Mouse (Mus musculus): ENCODE data around the gene Apobec3. TPM values are rescaled to one million over a fixed set of nuclear protein-coding genes. Genes with fewer than 3 reads are reported as not detected.

Apobec3 gene
- total and polyA plus RNA-seq, 2 experiments from 2014 or later, result 5.1 to 6.3 TPM

- ATAC-seq (ENCODE audit: insufficient read depth, low read depth) (peak; percentile 85), DNase-seq (ENCODE audit: low spot score) (peak; percentile 74)
- WGBS, result 0% methylated on average over 29 of the region's 29 CpGs
- H3K36me3 ChIP-seq (replicated peaks; ENCODE audit: control insufficient read depth, insufficient read depth, low read length), result no peaks in the 10 kb centered on the region
- peak overlapping the region; percentile 80 for H3K4me2 ChIP-seq (ENCODE audit: low read depth, low read length)
- no peaks in the 10 kb centered on the region for H3K9me3 ChIP-seq (replicated peaks; ENCODE audit: control insufficient read depth, low read length)
- H3K9ac ChIP-seq (replicated peaks; ENCODE audit: low read depth, low read length), result peak overlapping the region; percentile 80
- peak overlapping the region; percentile 80 for H3K27ac ChIP-seq (ENCODE audit: low read depth)
- H3K4me1 ChIP-seq (ENCODE audit: control insufficient read depth, insufficient read depth), result peaks cover 16% of the 10 kb centered on the region
- TF ChIP-seq CTCF (IDR thresholded peaks at IDR 0.05; ENCODE audit: low read depth) (no peak), EP300 (IDR thresholded peaks at IDR 0.05; ENCODE audit: low read depth) (0 out of 2 replicates have a peak, but pooled peaks have one; percentile 29)
- H3K4me3 ChIP-seq (ENCODE audit: low read depth, low read length), result peak overlapping the region; percentile 63
- peaks cover 6% of the 10 kb centered on the region for H3K27me3 ChIP-seq (ENCODE audit: control insufficient read depth, insufficient read depth, low read length)
Observed at GRCm38 (mm10) chr15:79927637-79928122, 36.2 kb downstream of the Apobec3 start.

GRCm38 (mm10) chr15:79928316-79928715 is 36.9 kb downstream of the Apobec3 start:
- no peaks in the 10 kb centered on the region for H3K9me3 ChIP-seq (replicated peaks; ENCODE audit: control insufficient read depth, low read length)
- ATAC-seq (ENCODE audit: insufficient read depth, low read depth) (no peak), DNase-seq (ENCODE audit: low spot score) (no peak)
- H3K4me3 ChIP-seq (ENCODE audit: low read depth, low read length), result 0 out of 2 replicates have a peak overlapping the region, but pooled peaks have one; percentile 63
- H3K4me2 ChIP-seq (ENCODE audit: low read depth, low read length), result peak overlapping the region; percentile 80; the same call in 1 of the 2 replicates
- H3K4me1 ChIP-seq (ENCODE audit: control insufficient read depth, insufficient read depth), result peaks cover 16% of the 10 kb centered on the region
- peak overlapping the region; percentile 80 for H3K27ac ChIP-seq (ENCODE audit: low read depth)
- no peaks in the 10 kb centered on the region for H3K36me3 ChIP-seq (replicated peaks; ENCODE audit: control insufficient read depth, insufficient read depth, low read length)
- 87% methylated on average over 3 of the region's 3 CpGs for WGBS
- TF ChIP-seq EP300 (IDR thresholded peaks at IDR 0.05; ENCODE audit: low read depth), result no peak
- no peak for TF ChIP-seq CTCF (IDR thresholded peaks at IDR 0.05; ENCODE audit: low read depth)
- peaks cover 12% of the 10 kb centered on the region for H3K27me3 ChIP-seq (ENCODE audit: control insufficient read depth, insufficient read depth, low read length)
- peak overlapping the region; percentile 80 for H3K9ac ChIP-seq (replicated peaks; ENCODE audit: low read depth, low read length)

GRCm38 (mm10) chr15:79928736-79929135 is 37.3 kb downstream of the Apobec3 start:
- Histone ChIP-seq H3K9me3 (replicated peaks; ENCODE audit: control insufficient read depth, low read length) (no peaks in the 10 kb centered on the region), H3K36me3 (replicated peaks; ENCODE audit: control insufficient read depth, insufficient read depth, low read length) (no peaks in the 10 kb centered on the region), H3K9ac (replicated peaks; ENCODE audit: low read depth, low read length) (no peak overlapping the region), H3K27ac (ENCODE audit: low read depth) (no peak overlapping the region), H3K4me2 (ENCODE audit: low read depth, low read length) (no peak overlapping the region), H3K4me3 (ENCODE audit: low read depth, low read length) (no peak overlapping the region), H3K4me1 (ENCODE audit: control insufficient read depth, insufficient read depth) (peaks cover 19% of the 10 kb centered on the region), H3K27me3 (ENCODE audit: control insufficient read depth, insufficient read depth, low read length) (peaks cover 17% of the 10 kb centered on the region)
- no peak for TF ChIP-seq EP300 (IDR thresholded peaks at IDR 0.05; ENCODE audit: low read depth)
- TF ChIP-seq CTCF (IDR thresholded peaks at IDR 0.05; ENCODE audit: low read depth), result no peak
- 85% methylated on average over 2 of the region's 2 CpGs for WGBS
- no peak for DNase-seq (ENCODE audit: low spot score)
- ATAC-seq (ENCODE audit: insufficient read depth, low read depth), result no peak

- no peak for ATAC-seq (ENCODE audit: insufficient read depth, low read depth)
- Histone ChIP-seq H3K4me2 (ENCODE audit: low read depth, low read length) (no peak overlapping the region), H3K27ac (ENCODE audit: low read depth) (no peak overlapping the region), H3K9ac (replicated peaks; ENCODE audit: low read depth, low read length) (no peak overlapping the region), H3K9me3 (replicated peaks; ENCODE audit: control insufficient read depth, low read length) (no peaks in the 10 kb centered on the region), H3K27me3 (ENCODE audit: control insufficient read depth, insufficient read depth, low read length) (peaks cover 27% of the 10 kb centered on the region), H3K4me1 (ENCODE audit: control insufficient read depth, insufficient read depth) (peaks cover 19% of the 10 kb centered on the region), H3K4me3 (ENCODE audit: low read depth, low read length) (no peak overlapping the region), H3K36me3 (replicated peaks; ENCODE audit: control insufficient read depth, insufficient read depth, low read length) (no peaks in the 10 kb centered on the region)
- TF ChIP-seq CTCF (IDR thresholded peaks at IDR 0.05; ENCODE audit: low read depth), result no peak
- TF ChIP-seq EP300 (IDR thresholded peaks at IDR 0.05; ENCODE audit: low read depth), result no peak
- 67% methylated on average over 3 of the region's 3 CpGs for WGBS
- no peak for DNase-seq (ENCODE audit: low spot score)
Observed at GRCm38 (mm10) chr15:79929734-79930133, 38.3 kb downstream of the Apobec3 start.

GRCm38 (mm10) chr15:79931496-79932141 is 40.2 kb downstream of the Apobec3 start:
- H3K27me3 ChIP-seq (ENCODE audit: control insufficient read depth, insufficient read depth, low read length), result peaks cover 39% of the 10 kb centered on the region

More at GRCm38 (mm10) chr15:79931496-79932141, 40.2 kb downstream of the Apobec3 start:
- H3K4me2 ChIP-seq (ENCODE audit: low read depth, low read length), result peak overlapping the region; percentile 95
- H3K36me3 ChIP-seq (replicated peaks; ENCODE audit: control insufficient read depth, insufficient read depth, low read length), result no peaks in the 10 kb centered on the region
- DNase-seq (ENCODE audit: low spot score), result no peak
- TF ChIP-seq CTCF (IDR thresholded peaks at IDR 0.05; ENCODE audit: low read depth) (no peak), EP300 (IDR thresholded peaks at IDR 0.05; ENCODE audit: low read depth) (no peak)
- peak overlapping the region; percentile 57; the same call in 1 of the 2 replicates for H3K9ac ChIP-seq (replicated peaks; ENCODE audit: low read depth, low read length)
- peak overlapping the region; percentile 61; the same call in 1 of the 2 replicates for H3K4me3 ChIP-seq (ENCODE audit: low read depth, low read length)
- ATAC-seq (ENCODE audit: insufficient read depth, low read depth), result no peak
- no peaks in the 10 kb centered on the region for H3K9me3 ChIP-seq (replicated peaks; ENCODE audit: control insufficient read depth, low read length)
- H3K4me1 ChIP-seq (ENCODE audit: control insufficient read depth, insufficient read depth), result peaks cover 19% of the 10 kb centered on the region
- WGBS, result 30% methylated on average over 13 of the region's 13 CpGs
- H3K27ac ChIP-seq (ENCODE audit: low read depth), result no peak overlapping the region
